Mouse (Mus musculus) fibroblast of lung, adult 2 months (primary cell): ENCODE measurements around the gene Pxylp1.
A peak's percentile ranks its signal among the peaks of the same experiment; 100 is the strongest.

Experiments
- DNase-seq: peaks from one replicate; pipeline ENCODE4 v3.0.0-alpha.2; 2011; ENCODE audit warnings: low read depth

The Pxylp1 gene

DNA sequence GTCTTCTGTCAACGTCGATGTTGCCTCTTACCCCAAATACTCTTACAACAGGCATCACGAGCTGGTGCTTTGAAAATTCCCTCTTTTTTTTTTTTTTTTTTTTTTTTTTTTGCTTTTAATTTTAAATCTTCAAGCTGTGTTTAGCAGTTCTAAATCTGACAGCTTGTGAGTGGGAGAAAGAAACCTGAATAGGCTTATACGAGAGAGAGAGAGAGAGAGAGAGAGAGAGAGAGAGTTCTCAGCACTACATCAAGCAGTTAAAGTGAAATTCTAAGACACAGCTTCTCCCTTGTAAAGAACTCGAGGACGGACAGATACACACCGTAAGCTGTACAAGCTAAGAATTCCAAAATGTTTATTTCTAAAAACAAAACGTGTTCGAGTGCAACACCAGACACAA, 69.5 kb downstream of the Pxylp1 start:
- no peak for DNase-seq

DNA sequence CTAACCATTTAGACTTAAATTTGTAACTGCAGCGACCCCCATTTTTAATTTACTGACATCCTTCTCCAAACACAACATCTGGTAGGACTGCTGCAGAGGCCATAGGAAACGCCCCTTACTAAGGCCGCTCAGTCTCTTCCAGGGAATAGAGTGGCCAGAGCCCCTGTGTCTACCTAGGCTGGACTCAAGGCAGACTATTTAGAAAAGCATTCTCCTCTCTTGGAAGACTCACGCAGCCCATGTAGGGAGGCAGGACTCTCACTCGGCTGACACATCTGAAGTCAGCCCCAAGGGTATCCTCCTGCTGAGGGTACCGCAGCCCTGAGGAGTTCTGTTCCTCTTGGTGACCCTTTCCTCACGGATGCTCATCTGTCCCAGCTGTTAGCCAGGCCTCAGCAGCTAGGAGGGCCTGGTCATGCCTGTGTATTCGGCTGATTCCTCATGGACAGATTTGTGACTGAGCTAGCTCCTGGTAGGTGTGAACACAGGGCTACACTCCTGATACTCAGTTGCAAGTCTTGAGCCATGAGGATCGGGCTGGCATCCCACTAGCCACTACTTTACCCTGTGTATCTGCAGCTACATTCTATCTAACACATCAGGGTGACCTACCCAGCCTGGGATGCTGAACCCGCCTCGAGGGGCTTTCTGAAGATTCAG, 73.5 kb downstream of the Pxylp1 start:
- DNase-seq = no peak

DNA sequence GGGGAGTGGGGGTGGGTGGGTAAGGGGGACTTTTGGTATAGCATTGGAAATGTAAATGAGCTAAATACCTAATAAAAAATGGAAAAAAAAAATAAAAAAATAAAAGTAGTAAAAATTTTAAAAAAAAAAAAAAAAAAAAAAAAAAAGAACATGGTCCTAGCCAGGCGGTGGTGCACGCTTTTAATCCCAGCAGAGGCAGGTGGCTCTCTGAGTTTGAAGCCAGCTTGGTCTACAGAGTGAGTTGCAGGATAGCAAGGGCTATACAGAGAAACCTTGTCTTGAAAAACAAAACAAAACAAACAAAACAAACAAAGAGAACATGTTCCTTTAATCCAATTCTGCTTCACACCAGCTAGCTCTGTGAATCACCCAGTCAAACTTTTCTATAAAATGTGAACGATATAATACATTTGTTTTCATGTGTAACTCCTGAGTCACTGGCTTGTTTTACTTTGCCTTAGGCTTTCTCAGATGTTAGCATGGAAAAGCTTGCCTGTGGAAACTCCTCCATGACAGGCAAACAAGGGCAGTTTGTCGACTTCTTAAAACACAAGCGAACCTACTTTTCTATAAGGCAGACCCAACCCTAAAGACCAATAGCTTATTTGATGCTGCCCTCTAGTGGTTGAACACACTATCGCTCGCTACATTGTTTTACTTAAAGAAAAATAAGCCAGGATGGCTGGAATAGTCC, 74.2 kb downstream of the Pxylp1 start:
- no peak for DNase-seq

DNA sequence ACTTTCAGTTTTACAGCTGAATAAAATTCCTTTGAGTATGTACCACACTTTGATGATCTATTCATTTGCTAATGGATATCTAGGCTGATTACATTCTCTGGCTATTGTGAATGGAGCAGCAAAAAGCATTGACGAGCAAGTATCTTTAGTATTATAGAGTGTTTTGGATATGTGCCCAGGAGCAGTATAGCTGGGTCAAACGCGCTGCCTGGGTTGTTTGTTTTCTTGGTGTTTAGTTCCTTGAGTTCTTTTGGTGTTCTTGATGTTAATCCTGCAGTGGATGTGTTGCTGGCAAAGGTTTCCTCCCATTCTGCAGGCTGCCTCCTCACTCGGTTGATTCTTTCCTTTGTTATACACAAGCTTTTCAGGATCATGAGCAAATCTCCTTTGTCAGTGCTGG, 80.5 kb downstream of the Pxylp1 start:
- no peak for DNase-seq

DNA sequence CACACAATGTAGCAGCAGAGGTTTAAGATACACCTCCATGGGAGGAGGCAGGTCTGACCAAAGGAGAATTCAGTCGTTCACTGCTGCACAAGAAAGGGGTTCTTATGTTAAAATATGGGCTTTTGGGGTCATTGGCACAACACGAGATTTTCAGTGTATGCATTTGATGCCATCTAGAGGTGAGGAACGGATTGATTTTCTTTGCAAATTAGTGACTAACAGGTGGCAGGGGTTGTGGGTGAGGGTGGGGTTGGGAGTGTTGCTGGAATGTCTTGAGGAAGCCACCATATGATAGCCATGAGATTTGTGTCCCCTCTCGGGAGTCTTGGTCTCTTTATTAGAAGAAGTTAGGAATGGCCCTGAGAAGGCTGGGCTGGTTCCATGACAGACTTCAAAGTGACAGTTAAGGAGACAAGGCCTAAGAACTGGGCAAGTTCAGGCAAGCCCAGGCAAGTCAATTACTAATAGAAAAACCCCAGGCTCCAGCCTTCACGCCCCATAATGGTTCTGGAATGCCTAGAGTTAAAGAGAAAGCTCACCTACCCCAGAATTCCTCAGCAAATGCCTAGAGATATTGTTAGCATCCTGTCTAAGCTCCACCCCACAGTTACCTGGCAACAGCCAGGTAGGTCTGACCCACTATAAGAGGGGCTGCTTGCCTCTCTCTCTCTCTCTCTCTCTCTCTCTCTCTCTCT, 92.2 kb downstream of the Pxylp1 start:
- peak; percentile 67 for DNase-seq

DNA sequence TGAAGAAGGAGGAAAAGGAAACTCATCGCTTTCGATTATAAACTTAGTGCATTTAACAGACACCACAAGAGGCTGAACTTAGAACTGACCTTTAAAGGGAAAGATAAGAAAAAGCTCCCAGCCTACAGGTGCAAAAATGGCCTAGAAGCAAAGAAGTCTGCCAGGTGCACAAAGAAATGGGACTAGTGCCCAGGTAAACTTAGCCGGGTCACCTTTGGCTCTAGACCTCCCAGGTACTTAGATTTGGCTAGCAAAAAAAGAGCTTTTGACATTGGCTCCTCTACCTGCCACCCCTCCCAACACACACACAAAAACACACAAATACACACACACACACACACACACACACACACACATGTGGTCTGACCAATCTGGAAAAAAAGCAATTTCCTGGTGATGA, 95.2 kb downstream of the Pxylp1 start:
- DNase-seq = no peak

DNA sequence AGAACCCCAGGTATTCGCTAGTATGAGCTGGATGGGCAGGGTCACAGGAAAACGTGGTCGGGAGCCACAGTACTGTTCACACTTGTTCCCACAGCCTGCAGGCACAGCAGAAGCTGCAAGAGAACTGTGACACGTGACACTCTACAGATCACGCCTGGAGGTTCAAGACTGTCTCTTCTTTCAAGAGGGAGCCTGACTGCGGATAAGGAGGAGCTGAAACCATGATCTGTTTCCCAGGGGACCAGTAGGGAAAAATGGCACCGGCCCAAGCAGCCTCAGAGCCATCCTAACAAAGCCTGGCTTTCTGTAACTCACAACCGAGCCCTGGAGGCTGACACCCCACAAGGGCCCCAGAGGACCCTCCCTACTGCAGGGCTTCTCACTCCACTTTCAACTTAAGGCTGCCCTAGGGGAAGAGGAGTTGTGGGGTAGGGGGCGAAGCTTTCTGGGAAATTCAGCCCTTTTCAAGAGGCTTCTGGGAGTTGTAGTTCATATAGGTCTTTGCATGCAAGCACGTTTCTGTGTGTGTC, 97.0 kb downstream of the Pxylp1 start:
- DNase-seq = no peak

- DNase-seq = no peak
Observed at GRCm38 (mm10) chr9:96794601-96795000, 97.9 kb downstream of the Pxylp1 start.

- no peak for DNase-seq
Observed at GRCm38 (mm10) chr9:96792543-96792942, 99.9 kb downstream of the Pxylp1 start.

DNA sequence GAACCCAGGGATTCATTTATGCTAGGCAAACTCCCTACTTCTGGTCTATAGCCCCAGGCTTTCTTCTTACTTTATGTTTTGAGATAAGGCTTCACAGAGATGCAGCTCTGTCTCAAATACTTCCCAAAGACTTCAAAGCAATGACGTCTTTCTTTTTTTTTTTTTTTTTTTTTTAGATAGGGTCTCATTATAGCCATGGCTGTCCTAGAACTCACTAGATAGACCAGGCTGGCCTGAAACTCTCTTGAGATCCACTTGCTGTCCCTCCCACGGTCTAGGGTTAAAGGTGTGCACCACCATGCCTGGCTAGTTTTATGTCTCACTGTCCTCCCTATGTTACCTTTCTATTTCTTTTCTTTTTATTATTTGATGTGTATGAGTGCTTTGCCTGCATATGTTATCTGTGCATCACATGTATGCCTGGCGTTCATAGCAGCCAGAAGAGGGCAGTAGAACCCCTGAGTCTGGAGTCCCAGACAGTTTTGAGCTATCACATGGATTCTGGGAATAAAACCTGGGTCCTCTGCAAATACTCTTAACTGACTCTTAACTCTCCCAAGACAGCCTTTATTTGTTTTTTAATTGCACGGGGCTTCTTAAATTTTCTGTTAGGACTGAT, 102.0 kb downstream of the Pxylp1 start:
- DNase-seq = no peak

DNA sequence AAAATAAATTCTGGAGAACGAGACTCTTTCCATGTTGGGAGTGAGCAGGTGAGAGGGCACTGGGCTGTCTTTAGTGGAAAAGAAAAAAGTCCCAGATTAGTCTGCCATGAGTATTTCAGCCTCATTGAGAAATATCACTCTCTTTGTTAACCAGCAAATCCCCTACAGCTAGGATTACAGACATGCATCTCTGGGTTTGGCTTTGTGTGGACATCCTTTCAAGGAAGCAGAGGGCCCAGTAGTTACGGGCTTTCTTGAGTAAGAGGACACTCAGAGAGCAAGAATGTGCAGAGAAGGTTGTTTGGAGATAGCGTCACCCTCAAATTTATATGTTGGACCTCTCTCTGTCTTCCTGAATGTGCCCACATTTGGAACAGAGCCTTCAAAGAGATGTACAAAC, 102.6 kb downstream of the Pxylp1 start:
- DNase-seq = no peak

GRCm38 (mm10) chr9:96787797-96788196, 104.7 kb downstream of the Pxylp1 start:
- DNase-seq = no peak

DNA sequence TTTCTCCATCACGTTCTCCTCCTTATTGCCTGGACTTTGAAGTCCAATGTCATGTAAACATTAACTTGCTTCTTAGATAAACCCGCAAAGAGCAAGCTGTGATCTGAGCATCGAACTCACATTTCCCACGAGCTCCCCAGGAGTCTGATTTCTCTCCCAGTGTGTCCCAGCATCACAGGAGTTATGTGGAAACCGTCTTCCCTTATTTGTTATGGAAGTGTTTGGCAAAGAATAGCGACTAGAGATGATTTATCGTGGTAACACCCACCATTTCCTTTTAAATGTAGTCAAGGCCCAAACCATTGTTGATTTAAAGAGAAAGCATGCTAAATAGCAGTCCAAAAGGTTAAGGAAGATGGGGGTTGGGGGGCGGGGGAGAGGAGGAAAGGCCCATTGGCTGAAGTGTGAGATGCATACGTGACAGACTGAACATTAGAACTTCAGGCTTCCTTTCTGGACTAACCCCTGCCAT, 106.6 kb downstream of the Pxylp1 start:
- no peak for DNase-seq

- no peak for DNase-seq
Observed at GRCm38 (mm10) chr9:96785187-96785586, 107.3 kb downstream of the Pxylp1 start.

DNA sequence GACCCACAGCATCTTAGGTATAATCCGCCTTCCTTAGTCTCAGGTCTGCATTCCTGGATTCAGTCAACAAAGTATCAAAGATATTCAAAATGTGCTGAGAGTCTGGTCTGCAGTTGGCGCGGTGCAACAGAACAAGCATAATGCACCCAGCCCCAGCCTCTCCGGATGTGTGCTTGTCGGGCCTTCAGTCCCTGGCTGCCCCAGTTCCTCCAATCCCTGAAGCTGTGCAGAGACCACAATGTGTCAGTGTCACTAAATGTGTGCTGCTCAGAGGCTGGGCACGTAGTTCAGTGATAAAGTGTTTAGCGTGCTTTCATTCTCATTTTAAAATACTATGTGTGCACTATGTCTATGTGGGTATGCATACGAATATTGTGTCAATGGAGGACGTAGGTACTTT, 108.8 kb downstream of the Pxylp1 start:
- no peak for DNase-seq

- DNase-seq = peak; percentile 84
Observed at GRCm38 (mm10) chr9:96783258-96783657, 109.2 kb downstream of the Pxylp1 start.

DNA sequence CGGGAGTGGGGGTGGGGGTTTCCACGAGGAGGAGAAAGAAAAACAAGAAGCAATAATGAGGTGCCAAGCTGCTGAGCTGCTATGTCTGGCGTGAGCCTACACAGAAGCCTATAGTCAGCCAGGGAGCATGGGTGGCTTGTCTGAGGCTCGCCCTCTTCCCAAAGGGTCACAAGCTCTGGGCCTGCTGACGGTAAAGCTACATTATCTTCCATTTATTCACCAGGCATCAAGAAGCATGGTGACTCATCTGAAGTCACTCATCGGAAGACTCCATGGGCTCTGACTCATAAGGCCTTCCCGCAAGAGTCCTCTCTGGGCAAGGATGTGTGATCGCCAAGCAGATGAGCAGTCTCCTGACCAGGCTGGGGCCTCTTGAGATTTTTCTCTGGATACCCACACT, 110.4 kb downstream of the Pxylp1 start:
- DNase-seq = peak; percentile 83
